Mouse (Mus musculus) neural tube, embryonic 14.5 days (tissue): ENCODE data around the gene Nox4. TPM values are rescaled to one million over a fixed set of nuclear protein-coding genes. Genes with fewer than 3 reads are reported as not detected.

Experiments used
- polyA plus RNA-seq: library from polyadenylated mRNA; unstranded; fragments of >200 nt; fragmentation: Nextera tagmentation; extraction: Ambion mirVana; gene quantifications from 2 replicates; pipeline ENCODE4 v1.2.1, GENCODE M21; 2014

Nox4 gene
- polyA plus RNA-seq, 1 experiment from 2014 or later = 2.3 TPM

Other genes with a start within 250 kb of the Nox4 start
- gene Vmn2r79, start 250.0 kb upstream of the Nox4 start, polyA plus RNA-seq = not detected in 2 replicates
- gene Tyr, start 247.4 kb downstream of the Nox4 start, polyA plus RNA-seq = not detected in 2 replicates